ENCODE assay signal across 11 mouse cellular contexts in the genomic region with DNA sequence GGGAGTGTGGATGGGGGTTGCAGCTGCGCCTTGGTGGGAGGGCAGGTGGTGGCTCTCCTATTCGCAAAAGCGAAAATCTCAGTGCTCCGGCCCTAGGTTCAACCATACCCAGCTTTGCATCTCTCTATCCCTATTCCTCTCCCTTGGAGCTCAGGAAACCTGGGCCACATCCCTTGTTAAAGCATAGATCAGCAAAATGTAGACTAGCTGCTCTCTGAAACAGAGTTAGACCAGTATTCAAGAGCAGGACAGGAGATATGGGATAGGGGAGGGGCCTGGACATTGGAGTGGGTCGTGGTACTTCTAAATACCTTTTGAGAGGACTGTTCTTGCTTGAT. TPM values are rescaled to one million over a fixed set of nuclear protein-coding genes. Genes with fewer than 3 reads are reported as not detected.
A peak's percentile ranks its signal among the peaks of the same experiment; 100 is the strongest.
DNase-seq lines count a peak whose midpoint lies in the region; ATAC-seq and TF ChIP-seq lines count a peak whose summit lies in the region.
"Had no signal": no experiment of that assay in that cellular context is flagged by ENCODE, and none has a peak within 500 bp of the region (broad histone marks: within the 10 kb centered on the region; RNA-seq: fewer than 3 reads in every experiment).

No protein-coding gene starts in this region.

- H3K4me1 ChIP-seq in heart, adult 2 months (ENCODE audit: control insufficient read depth, insufficient read depth, low read length), result no peaks in the 10 kb centered on the region
- 0 out of 2 replicates have a peak, but pooled peaks cover 2% of the 10 kb centered on the region for H3K4me1 ChIP-seq in lung, embryonic 14.5 days (ENCODE audit: insufficient read depth)
- peaks cover 32% of the 10 kb centered on the region for H3K4me1 ChIP-seq in limb, embryonic 11.5 days (ENCODE audit: control insufficient read depth, insufficient read depth, low read length)
- peaks cover 88% of the 10 kb centered on the region for H3K4me1 ChIP-seq in neural tube, embryonic 15.5 days
- H3K4me1 ChIP-seq in forebrain, embryonic 10.5 days, result peaks cover 30% of the 10 kb centered on the region

- peak overlapping the region; percentile 84 for H3K4me2 ChIP-seq in lung, embryonic 14.5 days
- peak overlapping the region; percentile 39; the same call in 1 of the 2 replicates for H3K4me2 ChIP-seq in limb, embryonic 11.5 days (ENCODE audit: low read depth, severe bottlenecking)
- peak overlapping the region; percentile 87 for H3K4me2 ChIP-seq in neural tube, embryonic 15.5 days
- H3K4me2 ChIP-seq: midbrain, embryonic 15.5 days had no signal

- intact Hi-C loops in heart, adult 2 months (cut with DNase I), result loop anchor here (2.0 kb wide), 1 partner anchor 37 kb away; no protein-coding TSS in a partner anchor
- intact Hi-C loops in heart, postnatal 10 days (cut with DNase I), result loop anchor here (2.0 kb wide), 1 partner anchor 37 kb away; no protein-coding TSS in a partner anchor

- no peak overlapping the region for H3K9ac ChIP-seq in heart, adult 2 months (ENCODE audit: low read depth, low read length)
- H3K9ac ChIP-seq in lung, embryonic 14.5 days, result peak overlapping the region; percentile 99
- H3K9ac ChIP-seq in limb, embryonic 11.5 days (ENCODE audit: low read length), result no peak overlapping the region
- peak overlapping the region; percentile 83 for H3K9ac ChIP-seq in neural tube, embryonic 15.5 days (replicated peaks)
- H3K9ac ChIP-seq: midbrain, embryonic 15.5 days had no signal

- TF ChIP-seq POLR2A in heart, adult 2 months (IDR thresholded peaks at IDR 0.05; ENCODE audit: insufficient read depth, low read depth, low read length), result no peak

- TF ChIP-seq CTCF in heart, adult 2 months (IDR thresholded peaks at IDR 0.05), result no peak
- TF ChIP-seq CTCF in lung, embryonic 14.5 days (IDR thresholded peaks at IDR 0.05; ENCODE audit: low read depth), result 0 out of 2 replicates have a peak, but pooled peaks have one; percentile 7

- H3K79me2 ChIP-seq in heart, adult 2 months (replicated peaks; ENCODE audit: control insufficient read depth, insufficient read depth, low read length), result no peaks in the 10 kb centered on the region

- no peaks in the 10 kb centered on the region for H3K9me3 ChIP-seq in lung, embryonic 14.5 days (ENCODE audit: low read depth, low read length)
- H3K9me3 ChIP-seq in limb, embryonic 11.5 days (ENCODE audit: control insufficient read depth, low read length), result no peaks in the 10 kb centered on the region
- no peaks in the 10 kb centered on the region for H3K9me3 ChIP-seq in neural tube, embryonic 15.5 days (replicated peaks)
- no peaks in the 10 kb centered on the region for H3K9me3 ChIP-seq in forebrain, embryonic 10.5 days
- H3K9me3 ChIP-seq: midbrain, embryonic 15.5 days had no signal

- no peak for TF ChIP-seq EP300 in heart, adult 2 months (IDR thresholded peaks at IDR 0.05; ENCODE audit: insufficient read depth, low read depth, low read length)

- DNase-seq in heart, adult 2 months, result no peak
- no peak for DNase-seq in heart, postnatal 10 days
- DNase-seq in lung, embryonic 14.5 days, result peak; percentile 63
- DNase-seq in lung, postnatal 4 days, result no peak
- no peak for DNase-seq in limb, embryonic 11.5 days (ENCODE audit: low spot score)
- DNase-seq in forebrain, embryonic 10.5 days (ENCODE audit: extremely low spot score, low spot score), result no peak

- peak overlapping the region; percentile 39 for H3K4me3 ChIP-seq in heart, adult 2 months
- H3K4me3 ChIP-seq in lung, embryonic 14.5 days (ENCODE audit: low read depth, low read length), result peak overlapping the region; percentile 72
- H3K4me3 ChIP-seq in limb, embryonic 11.5 days (ENCODE audit: low read depth, low read length), result peak overlapping the region; percentile 16; the same call in 1 of the 2 replicates
- H3K4me3 ChIP-seq in neural tube, embryonic 15.5 days (replicated peaks), result peak overlapping the region; percentile 60
- H3K4me3 ChIP-seq in forebrain, embryonic 10.5 days, result no peak overlapping the region
- H3K4me3 ChIP-seq: midbrain, embryonic 15.5 days had no signal

- ATAC-seq in lung, embryonic 14.5 days (ENCODE audit: insufficient read depth), result no peak
- ATAC-seq in limb, embryonic 11.5 days (ENCODE audit: insufficient number of reproducible peaks, low FRiP score, low TSS enrichment, low read depth), result no peak
- ATAC-seq in neural tube, embryonic 15.5 days (ENCODE audit: low FRiP score), result no peak
- no peak for ATAC-seq in granulocyte monocyte progenitor cell, adult 5-6 weeks (replicated peaks; ENCODE audit: poor library complexity, severe bottlenecking)
- ATAC-seq: midbrain, embryonic 15.5 days had no signal

- H3K27ac ChIP-seq in heart, adult 2 months, result peak overlapping the region; percentile 69
- H3K27ac ChIP-seq in lung, embryonic 14.5 days (ENCODE audit: low read depth), result peak overlapping the region; percentile 100
- H3K27ac ChIP-seq in limb, embryonic 11.5 days (replicated peaks; ENCODE audit: low read depth, low read length), result no peak overlapping the region
- H3K27ac ChIP-seq in neural tube, embryonic 15.5 days (replicated peaks), result peak overlapping the region; percentile 99
- H3K27ac ChIP-seq in forebrain, embryonic 10.5 days, result no peak overlapping the region
- H3K27ac ChIP-seq: midbrain, embryonic 15.5 days had no signal

- H3K27me3 ChIP-seq in heart, adult 2 months (ENCODE audit: control insufficient read depth, insufficient read depth, low read length), result peaks cover 15% of the 10 kb centered on the region
- H3K27me3 ChIP-seq in lung, embryonic 14.5 days (ENCODE audit: insufficient read depth, low read length), result peaks cover 39% of the 10 kb centered on the region
- H3K27me3 ChIP-seq in limb, embryonic 11.5 days (ENCODE audit: control insufficient read depth, insufficient read depth, low read length), result peaks cover 84% of the 10 kb centered on the region
- no peaks in the 10 kb centered on the region for H3K27me3 ChIP-seq in neural tube, embryonic 15.5 days (replicated peaks)
- peaks cover 100% of the 10 kb centered on the region for H3K27me3 ChIP-seq in forebrain, embryonic 10.5 days (ENCODE audit: poor library complexity, severe bottlenecking)

- 19% methylated on average over 5 of the region's 5 CpGs for WGBS in heart, adult 2 months
- WGBS in lung, embryonic 14.5 days, result 6% methylated on average over 5 of the region's 5 CpGs
- WGBS in limb, embryonic 11.5 days, result 0% methylated on average over 5 of the region's 5 CpGs
- WGBS in neural tube, embryonic 15.5 days, result 10% methylated on average over 5 of the region's 5 CpGs
- 5% methylated on average over 5 of the region's 5 CpGs for WGBS in forebrain, embryonic 10.5 days

- no peaks in the 10 kb centered on the region for H3K36me3 ChIP-seq in heart, adult 2 months (ENCODE audit: control insufficient read depth, insufficient read depth, low read length)
- H3K36me3 ChIP-seq in lung, embryonic 14.5 days (ENCODE audit: insufficient read depth), result no peaks in the 10 kb centered on the region
- H3K36me3 ChIP-seq in limb, embryonic 11.5 days (ENCODE audit: control insufficient read depth, insufficient read depth, low read length), result no peaks in the 10 kb centered on the region
- H3K36me3 ChIP-seq in neural tube, embryonic 15.5 days, result no peaks in the 10 kb centered on the region
- no peaks in the 10 kb centered on the region for H3K36me3 ChIP-seq in forebrain, embryonic 10.5 days (replicated peaks)
- H3K36me3 ChIP-seq: midbrain, embryonic 15.5 days had no signal

RNA-seq across cellular contexts. Expression of a gene that starts 2.8 kb away (rescaled TPM):
- under 1 TPM; 0.63 to 0.75 TPM for total RNA-seq in heart, adult 2 months (2021)
- 1.00 and 1.1 TPM in 2 replicates for polyA plus RNA-seq in heart, adult 2 months (2012; rRNA removed)
- 1 to 10 TPM; 1.1 TPM for total RNA-seq in heart, postnatal 10 days (2021)
- 3.8 and 3.9 TPM in 2 replicates for polyA plus RNA-seq in lung, embryonic 14.5 days (2014; fragmentation: Nextera tagmentation; extraction: Ambion mirVana)
- polyA plus RNA-seq in limb, embryonic 11.5 days (2014; fragmentation: Nextera tagmentation; extraction: Ambion mirVana), result 0.33 and 0.45 TPM in 2 replicates
- 3.7 and 5.0 TPM in 2 replicates for polyA plus RNA-seq in neural tube, embryonic 15.5 days (2015; fragmentation: Nextera tagmentation; extraction: Ambion mirVana)
- 2.6 and 3.8 TPM in 2 replicates for total RNA-seq in granulocyte monocyte progenitor cell, adult 5-6 weeks (2014; fragmentation: Nextera tagmentation)
- total RNA-seq in granulocyte monocyte progenitor cell, adult 5-6 weeks (2017), result 1.9 and 2.3 TPM in 2 replicates
- not detected in 2 replicates for polyA plus RNA-seq in forebrain, embryonic 10.5 days (2016; fragmentation: Nextera tagmentation; extraction: Ambion mirVana)
- total RNA-seq: layer of hippocampus, postnatal 14 days had no signal
- polyA plus RNA-seq: midbrain, embryonic 15.5 days had no signal

RNA-seq across cellular contexts. Expression of a gene that starts 7.8 kb away (rescaled TPM):
- under 1 TPM; 0.23 to 0.30 TPM for total RNA-seq in heart, adult 2 months (2021)
- polyA plus RNA-seq in heart, adult 2 months (2012; rRNA removed), result 0.64 and 0.82 TPM in 2 replicates
- total RNA-seq in heart, postnatal 10 days (2021), result 1 to 10 TPM; 1.1 TPM
- polyA plus RNA-seq in lung, embryonic 14.5 days (2014; fragmentation: Nextera tagmentation; extraction: Ambion mirVana), result 3.9 and 6.3 TPM in 2 replicates
- polyA plus RNA-seq in limb, embryonic 11.5 days (2014; fragmentation: Nextera tagmentation; extraction: Ambion mirVana), result 0.68 and 0.78 TPM in 2 replicates
- 8.0 and 12.6 TPM in 2 replicates for polyA plus RNA-seq in neural tube, embryonic 15.5 days (2015; fragmentation: Nextera tagmentation; extraction: Ambion mirVana)
- 1.5 and 7.8 TPM in 2 replicates for total RNA-seq in granulocyte monocyte progenitor cell, adult 5-6 weeks (2014; fragmentation: Nextera tagmentation)
- 0.05 and 0.56 TPM in 2 replicates for total RNA-seq in granulocyte monocyte progenitor cell, adult 5-6 weeks (2017)
- not detected in 2 replicates for polyA plus RNA-seq in forebrain, embryonic 10.5 days (2016; fragmentation: Nextera tagmentation; extraction: Ambion mirVana)
- total RNA-seq: layer of hippocampus, postnatal 14 days had no signal
- polyA plus RNA-seq: midbrain, embryonic 15.5 days had no signal

RNA-seq across cellular contexts. Expression of a gene that starts 12.2 kb away (rescaled TPM):
- under 1 TPM in 1 of 2 experiments, not detected in 1; 0.18 TPM for total RNA-seq in heart, adult 2 months (2021)
- 0.20 and 0.23 TPM in 2 replicates for polyA plus RNA-seq in heart, adult 2 months (2012; rRNA removed)
- total RNA-seq in heart, postnatal 10 days (2021), result under 1 TPM; 0.45 to 0.62 TPM
- polyA plus RNA-seq in lung, embryonic 14.5 days (2014; fragmentation: Nextera tagmentation; extraction: Ambion mirVana), result 65.9 and 76.1 TPM in 2 replicates
- 2.1 and 2.6 TPM in 2 replicates for polyA plus RNA-seq in limb, embryonic 11.5 days (2014; fragmentation: Nextera tagmentation; extraction: Ambion mirVana)
- polyA plus RNA-seq in neural tube, embryonic 15.5 days (2015; fragmentation: Nextera tagmentation; extraction: Ambion mirVana), result 39.5 and 106 TPM in 2 replicates
- not detected in 2 replicates for total RNA-seq in granulocyte monocyte progenitor cell, adult 5-6 weeks (2014; fragmentation: Nextera tagmentation)
- total RNA-seq in granulocyte monocyte progenitor cell, adult 5-6 weeks (2017), result 0.05 TPM in 1 of 2 replicates, not detected in the other
- not detected in 2 replicates for polyA plus RNA-seq in forebrain, embryonic 10.5 days (2016; fragmentation: Nextera tagmentation; extraction: Ambion mirVana)
- total RNA-seq: layer of hippocampus, postnatal 14 days had no signal

RNA-seq across cellular contexts. Expression of a gene that starts 23.0 kb away (rescaled TPM):
- total RNA-seq in heart, adult 2 months (2021), result not detected
- polyA plus RNA-seq in heart, adult 2 months (2012; rRNA removed), result not detected in 2 replicates
- not detected for total RNA-seq in heart, postnatal 10 days (2021)
- polyA plus RNA-seq in lung, embryonic 14.5 days (2014; fragmentation: Nextera tagmentation; extraction: Ambion mirVana), result 19.7 and 24.4 TPM in 2 replicates
- polyA plus RNA-seq in limb, embryonic 11.5 days (2014; fragmentation: Nextera tagmentation; extraction: Ambion mirVana), result 1.9 and 2.8 TPM in 2 replicates
- 109 and 135 TPM in 2 replicates for polyA plus RNA-seq in neural tube, embryonic 15.5 days (2015; fragmentation: Nextera tagmentation; extraction: Ambion mirVana)
- not detected in 2 replicates for total RNA-seq in granulocyte monocyte progenitor cell, adult 5-6 weeks (2014; fragmentation: Nextera tagmentation)
- total RNA-seq in granulocyte monocyte progenitor cell, adult 5-6 weeks (2017), result not detected in 2 replicates
- not detected in 2 replicates for polyA plus RNA-seq in forebrain, embryonic 10.5 days (2016; fragmentation: Nextera tagmentation; extraction: Ambion mirVana)
- total RNA-seq: layer of hippocampus, postnatal 14 days had no signal

RNA-seq across cellular contexts. Expression of a gene that starts 28.9 kb away (rescaled TPM):
- total RNA-seq in heart, adult 2 months (2021), result not detected
- not detected in 2 replicates for polyA plus RNA-seq in heart, adult 2 months (2012; rRNA removed)
- not detected for total RNA-seq in heart, postnatal 10 days (2021)
- 2.1 and 3.5 TPM in 2 replicates for polyA plus RNA-seq in lung, embryonic 14.5 days (2014; fragmentation: Nextera tagmentation; extraction: Ambion mirVana)
- 3.7 and 4.3 TPM in 2 replicates for polyA plus RNA-seq in limb, embryonic 11.5 days (2014; fragmentation: Nextera tagmentation; extraction: Ambion mirVana)
- polyA plus RNA-seq in neural tube, embryonic 15.5 days (2015; fragmentation: Nextera tagmentation; extraction: Ambion mirVana), result 101 and 115 TPM in 2 replicates
- total RNA-seq in granulocyte monocyte progenitor cell, adult 5-6 weeks (2014; fragmentation: Nextera tagmentation), result not detected in 2 replicates
- not detected in 2 replicates for total RNA-seq in granulocyte monocyte progenitor cell, adult 5-6 weeks (2017)
- polyA plus RNA-seq in forebrain, embryonic 10.5 days (2016; fragmentation: Nextera tagmentation; extraction: Ambion mirVana), result not detected in 2 replicates
- total RNA-seq: layer of hippocampus, postnatal 14 days had no signal
- polyA plus RNA-seq: midbrain, embryonic 15.5 days; thymus, postnatal 0 days had no signal

Comparison
In these comparisons a context has a peak if more than half of its experiments do, and no peak if none do; other contexts are left out.
1. H3K27ac ChIP-seq: peak in heart, adult 2 months (single experiment), lung, embryonic 14.5 days (single experiment) and neural tube, embryonic 15.5 days (single experiment); none in limb, embryonic 11.5 days (single experiment) and forebrain, embryonic 10.5 days (single experiment).
2. H3K9ac ChIP-seq: peak in lung, embryonic 14.5 days (single experiment) and neural tube, embryonic 15.5 days (single experiment); none in heart, adult 2 months (single experiment) and limb, embryonic 11.5 days (single experiment).
3. RNA of a gene that starts 12.2 kb away (polyA plus RNA-seq): 39.5 to 106 TPM in neural tube, embryonic 15.5 days and 65.9 to 76.1 TPM in lung, embryonic 14.5 days; 2.1 to 2.6 TPM in limb, embryonic 11.5 days, 0.20 to 0.23 TPM in heart, adult 2 months and not detected in forebrain, embryonic 10.5 days; every median in the first group is over 10 times any median in the second.
4. Peak in every context shown above with its lines, with median percentiles within 50 percentile points of each other: H3K4me2 ChIP-seq.